Mouse (Mus musculus) spleen, adult 2 months (tissue): ENCODE data around the gene Akr1b10. TPM values are rescaled to one million over a fixed set of nuclear protein-coding genes. Genes with fewer than 3 reads are reported as not detected.

Experiments
- DNase-seq, 2 experiments: peaks; one replicate each; pipeline versions ENCODE4 v3.0.0 to v3.0.0-alpha.2; 2012 to 2021; ENCODE audit warnings: low spot score in 2 of 2, low read depth in 1 of 2
- H3K27ac ChIP-seq: fragments of 200-500 bp; 2 replicates; pipeline ENCODE4 v1.5.1; 2012; ENCODE audit warnings: low read length, inconsistent platforms; ENCODE audit not compliant: insufficient read depth
- H3K27me3 ChIP-seq: fragments of 200-500 bp; 2 replicates; pipeline ENCODE4 v1.6.1; 2012; ENCODE audit warnings: mild to moderate bottlenecking, moderate library complexity, low read length, inconsistent platforms; ENCODE audit not compliant: control insufficient read depth, insufficient read depth
- H3K36me3 ChIP-seq: fragments of 200-500 bp; 2 replicates; pipeline ENCODE4 v1.6.1; 2012; ENCODE audit warnings: mild to moderate bottlenecking, low read length, inconsistent platforms; ENCODE audit not compliant: control insufficient read depth, insufficient read depth
- H3K4me1 ChIP-seq: fragments of 200-500 bp; 2 replicates; pipeline ENCODE4 v1.6.1; 2011; ENCODE audit warnings: inconsistent platforms; ENCODE audit not compliant: control insufficient read depth, insufficient read depth, insufficient read length
- H3K4me3 ChIP-seq: fragments of 200-500 bp; 2 replicates; pipeline ENCODE4 v1.5.1; 2011; ENCODE audit warnings: mild to moderate bottlenecking, inconsistent platforms; ENCODE audit not compliant: insufficient read depth, insufficient read length; ENCODE audit errors: extremely low read depth
- CTCF ChIP-seq: fragments of 200-500 bp; IDR thresholded peaks from 2 replicates; pipeline ENCODE4 v1.5.1; 2011; ENCODE audit warnings: mild to moderate bottlenecking, inconsistent platforms; ENCODE audit not compliant: insufficient read depth, insufficient read length, insufficient replicate concordance; ENCODE audit errors: extremely low read depth
- POLR2A ChIP-seq: fragments of 200-500 bp; IDR thresholded peaks from 2 replicates; pipeline ENCODE4 v1.6.1; 2011; ENCODE audit warnings: low read depth, low read length, inconsistent platforms
- WGBS: fragments of 180-500 bp; shearing (Covaris S2); methylation state at CpG from one replicate; pipeline ENCODE4 v1.1.7; 2018; 5-methylcytosine and 5-hydroxymethylcytosine counted together
- polyA plus RNA-seq: library from polyadenylated mRNA; depleted of rRNA; stranded (reverse); fragments of >200 nt; gene quantifications from 2 replicates; pipeline ENCODE4 v1.2.3, GENCODE M21; 2012; rRNA removed

Gene Akr1b10
- 14.7 and 16.0 TPM in 2 replicates for polyA plus RNA-seq

DNA sequence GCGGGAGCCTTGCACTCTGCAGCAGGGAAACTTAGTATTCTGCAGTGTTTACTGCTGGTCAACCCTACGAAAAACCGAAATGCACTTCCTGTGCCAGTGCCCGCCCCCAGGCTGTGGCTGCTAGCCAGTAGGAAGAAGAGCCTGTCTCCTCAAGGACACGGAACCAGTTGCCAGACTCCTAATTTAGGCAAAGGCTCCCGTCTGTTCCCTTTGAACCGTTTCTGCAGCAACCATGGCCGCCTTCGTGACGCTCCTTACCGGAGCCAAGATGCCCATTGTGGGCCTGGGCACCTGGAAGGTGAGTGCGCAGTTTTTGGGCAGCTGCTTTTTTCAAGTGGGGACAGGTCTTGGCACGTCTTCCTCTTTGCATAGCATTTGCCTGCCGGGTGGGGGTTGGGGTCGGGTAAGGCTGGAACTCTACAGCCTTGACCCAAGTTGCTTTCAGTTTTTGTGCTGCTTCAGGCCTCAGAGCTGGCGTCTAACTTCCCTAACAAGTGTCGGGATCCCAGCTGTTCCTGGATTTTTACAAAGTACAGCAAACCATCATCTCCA, at the start of gene Akr1b10:
Gene Akr1b10, plus strand, starts transcription at position 109 of the 552 bp plus-strand sequence.
- peak within 1 kb of the TSS; percentile 82 for H3K27ac ChIP-seq
- peak within 1 kb of the TSS; percentile 91 for H3K4me3 ChIP-seq
- peaks cover 9% of the 10 kb centered on the region for H3K36me3 ChIP-seq
- H3K4me1 ChIP-seq: no peaks in the 10 kb centered on the region; the same call in 1 of the 2 replicates
- peak; percentile 22 to 68 for DNase-seq
- no peaks in the 10 kb centered on the region for H3K27me3 ChIP-seq
- no peak; the same call in 1 of the 2 replicates for TF ChIP-seq POLR2A
- WGBS: under 1% methylated on average over 17 of the region's 17 CpGs

DNA sequence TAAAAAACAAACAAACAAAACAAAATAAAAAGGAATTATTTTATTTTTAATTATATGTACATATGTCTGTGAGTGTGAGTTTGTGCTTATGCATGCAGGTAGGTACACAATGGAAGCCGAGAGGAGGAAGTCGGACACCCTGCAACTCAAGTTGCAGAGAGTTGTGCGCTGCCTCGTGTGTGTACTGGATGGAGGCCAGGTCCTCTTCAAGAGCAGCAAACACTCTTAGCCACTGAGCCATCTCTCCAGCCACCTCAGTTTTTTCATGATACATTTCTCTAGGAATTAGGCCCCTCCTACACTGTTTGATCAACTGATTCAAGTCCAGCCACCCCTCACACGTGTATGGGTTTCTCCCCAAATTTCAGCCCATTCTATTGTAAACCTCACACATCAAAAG, 49.3 kb upstream of the Akr1b10 start:
- H3K4me1 ChIP-seq: no peaks in the 10 kb centered on the region
- H3K27ac ChIP-seq: no peak overlapping the region
- no peaks in the 10 kb centered on the region for H3K36me3 ChIP-seq
- no peak for DNase-seq
- H3K4me3 ChIP-seq: no peak overlapping the region
- WGBS: 59% methylated on average over 5 of the region's 5 CpGs
- H3K27me3 ChIP-seq: no peaks in the 10 kb centered on the region
- no peak for TF ChIP-seq CTCF
- no peak for TF ChIP-seq POLR2A

DNA sequence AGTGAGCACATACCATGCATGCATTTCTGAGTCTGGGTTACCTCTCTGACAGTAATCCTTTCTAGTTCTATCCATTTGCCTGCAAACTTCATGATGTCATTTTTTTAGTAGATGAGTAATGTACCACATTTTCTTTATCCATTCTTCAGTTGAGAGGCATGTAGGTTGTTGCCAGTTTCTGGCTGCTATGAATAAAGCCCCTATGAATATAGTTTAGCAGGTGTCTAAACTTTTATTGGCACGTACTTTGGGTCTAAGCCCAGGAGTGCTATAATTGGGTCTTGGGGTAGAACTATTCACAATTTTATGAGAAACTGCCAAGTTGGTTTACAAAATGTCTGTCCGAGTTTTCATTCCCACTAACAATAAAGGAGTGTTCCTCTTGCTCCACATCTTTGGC, 46.2 kb upstream of the Akr1b10 start:
- no peaks in the 10 kb centered on the region for H3K36me3 ChIP-seq
- no peak for DNase-seq
- no peak overlapping the region for H3K27ac ChIP-seq
- no peaks in the 10 kb centered on the region for H3K27me3 ChIP-seq
- no peak overlapping the region for H3K4me3 ChIP-seq
- TF ChIP-seq CTCF: no peak
- TF ChIP-seq POLR2A: no peak
- WGBS: 86% methylated on average over 2 of the region's 2 CpGs
- H3K4me1 ChIP-seq: no peaks in the 10 kb centered on the region

DNA sequence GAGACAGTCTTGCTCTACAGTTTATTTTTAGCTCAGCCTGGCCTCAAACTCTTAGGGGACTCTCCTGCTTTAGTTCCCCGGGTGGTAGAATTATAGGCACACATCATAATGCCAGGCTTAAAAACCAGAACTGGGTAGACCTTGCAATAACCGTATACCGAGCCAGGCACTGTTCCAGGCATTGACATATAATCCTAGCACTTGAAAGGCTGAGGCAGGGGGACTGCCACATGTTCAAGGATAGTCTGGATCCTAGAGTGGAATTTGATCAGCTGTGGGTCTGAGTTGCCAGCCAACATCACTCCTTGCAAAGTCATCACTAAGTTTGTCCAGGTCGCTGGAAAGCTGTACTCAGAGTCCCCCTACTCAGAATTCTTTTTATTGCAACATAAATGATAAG, 42.0 kb upstream of the Akr1b10 start:
- Histone ChIP-seq H3K27ac (no peak overlapping the region), H3K4me3 (no peak overlapping the region), H3K36me3 (no peaks in the 10 kb centered on the region), H3K4me1 (no peaks in the 10 kb centered on the region), H3K27me3 (no peaks in the 10 kb centered on the region)
- WGBS: 81% methylated on average over 4 of the region's 4 CpGs
- no peak for DNase-seq
- TF ChIP-seq CTCF (no peak), POLR2A (no peak)

DNA sequence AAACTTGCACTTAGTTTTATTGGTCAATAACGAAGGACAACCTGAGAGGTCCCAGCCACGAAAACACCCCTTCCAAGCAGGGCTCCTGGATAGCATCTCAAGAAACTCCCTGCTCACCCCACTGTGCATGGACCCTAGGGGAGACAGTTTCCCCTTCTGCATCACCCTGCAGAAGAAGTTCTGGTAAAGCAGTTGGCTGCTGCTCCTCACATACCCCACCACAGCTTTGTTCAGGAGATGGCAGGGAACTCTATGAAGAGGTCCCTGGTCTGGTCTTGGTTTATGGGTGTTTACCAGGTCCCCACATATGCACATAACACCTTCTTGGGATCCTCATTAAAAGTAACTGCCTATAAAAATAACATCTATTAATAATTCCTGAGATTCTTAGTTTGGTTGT, 41.5 kb upstream of the Akr1b10 start:
- no peaks in the 10 kb centered on the region for H3K4me1 ChIP-seq
- DNase-seq: no peak
- no peak overlapping the region for H3K27ac ChIP-seq
- 96% methylated on average over 2 of the region's 2 CpGs for WGBS
- H3K36me3 ChIP-seq: no peaks in the 10 kb centered on the region
- TF ChIP-seq CTCF (no peak), POLR2A (no peak)
- H3K4me3 ChIP-seq: no peak overlapping the region
- H3K27me3 ChIP-seq: no peaks in the 10 kb centered on the region

DNA sequence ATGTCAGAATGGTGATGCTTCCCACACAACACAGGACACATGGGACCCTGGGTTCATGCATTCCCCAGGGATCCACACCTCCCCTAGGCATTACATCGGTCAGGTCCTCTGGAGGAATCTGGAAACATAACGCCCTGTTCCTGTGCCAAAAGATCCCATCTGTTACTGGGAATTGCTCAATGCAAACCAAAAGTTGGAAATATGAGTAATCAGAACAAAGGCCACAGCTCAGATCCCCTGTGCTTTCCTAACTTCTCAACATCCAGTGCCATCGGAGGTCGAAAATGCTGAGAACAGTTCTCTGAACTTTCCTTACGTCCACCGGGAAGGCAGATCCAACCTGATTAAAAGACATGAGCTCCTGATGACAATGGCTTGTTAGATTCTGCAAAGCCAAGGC, 40.6 kb upstream of the Akr1b10 start:
- DNase-seq: no peak
- TF ChIP-seq POLR2A (no peak), CTCF (no peak)
- no peaks in the 10 kb centered on the region for H3K4me1 ChIP-seq
- no peak overlapping the region for H3K4me3 ChIP-seq
- H3K27ac ChIP-seq: no peak overlapping the region
- no peaks in the 10 kb centered on the region for H3K36me3 ChIP-seq
- WGBS: 93% methylated on average over 6 of the region's 6 CpGs
- H3K27me3 ChIP-seq: no peaks in the 10 kb centered on the region

DNA sequence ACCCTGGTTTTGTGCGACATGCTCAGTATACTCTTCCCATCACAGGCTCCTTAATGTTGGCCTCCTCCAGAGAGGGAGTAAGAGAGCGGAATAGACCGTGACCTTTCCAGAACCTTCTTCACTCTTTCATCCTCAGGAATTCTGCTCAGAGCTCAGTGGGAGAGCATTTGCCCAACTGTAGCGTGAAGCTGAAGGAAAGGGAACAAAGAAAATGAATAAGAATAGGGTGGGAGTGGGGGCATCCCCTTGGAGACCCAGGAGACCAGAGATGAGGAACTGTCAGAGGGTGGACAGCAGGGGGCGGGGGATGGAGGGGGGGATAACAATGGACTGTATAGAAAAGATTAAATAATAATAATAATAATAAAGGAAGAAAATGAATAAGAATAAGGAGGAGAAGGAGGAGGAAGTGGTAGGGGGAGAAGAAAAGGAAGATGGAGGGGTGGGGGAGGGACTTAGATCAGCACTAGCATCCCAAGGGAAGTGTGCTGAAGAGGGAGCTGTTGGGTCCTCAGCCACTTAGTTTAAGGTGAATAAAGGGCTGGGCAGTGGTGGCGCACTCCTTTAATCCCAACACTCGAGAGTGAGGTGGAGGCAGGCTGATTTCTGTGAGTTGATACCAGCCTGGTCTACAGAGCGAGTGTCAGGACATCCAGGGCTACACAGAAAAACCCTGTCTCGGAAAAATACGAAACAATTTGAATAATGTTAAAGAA, 39.7 kb upstream of the Akr1b10 start:
- no peaks in the 10 kb centered on the region for H3K36me3 ChIP-seq
- no peaks in the 10 kb centered on the region for H3K4me1 ChIP-seq
- DNase-seq: no peak
- no peak overlapping the region for H3K27ac ChIP-seq
- H3K4me3 ChIP-seq: no peak overlapping the region
- WGBS: 74% methylated on average over 10 of the region's 10 CpGs
- no peak for TF ChIP-seq CTCF
- TF ChIP-seq POLR2A: no peak
- no peaks in the 10 kb centered on the region for H3K27me3 ChIP-seq
